ENCODE assay signal across 7 mouse cellular contexts in genomic region chr12:111377376-111377973, GRCm38 (mm10). TPM values are rescaled to one million over a fixed set of nuclear protein-coding genes. Genes with fewer than 3 reads are reported as not detected.
DNase-seq lines count a peak whose midpoint lies in the region; ATAC-seq and TF ChIP-seq lines count a peak whose summit lies in the region.

Gene Cdc42bpb, minus strand, starts transcription at chr12:111377718.

- TF ChIP-seq POLR2A in kidney, adult 2 months (IDR thresholded peaks at IDR 0.05; ENCODE audit: low read depth, low read length) = peak; percentile 77

- peak within 1 kb of the TSS; percentile 75 for H3K4me2 ChIP-seq in limb, embryonic 11.5 days (ENCODE audit: low read depth, severe bottlenecking)
- peak within 1 kb of the TSS; percentile 95 for H3K4me2 ChIP-seq in midbrain, embryonic 13.5 days (replicated peaks)

- peak within 1 kb of the TSS; percentile 95 for H3K27ac ChIP-seq in embryonic facial prominence, embryonic 10.5 days (replicated peaks)
- peak within 1 kb of the TSS; percentile 97 for H3K27ac ChIP-seq in kidney, adult 2 months (ENCODE audit: insufficient read depth, low read depth, low read length)
- peak within 1 kb of the TSS; percentile 76 for H3K27ac ChIP-seq in limb, embryonic 11.5 days (replicated peaks; ENCODE audit: low read depth, low read length)
- H3K27ac ChIP-seq in midbrain, embryonic 13.5 days = peak within 1 kb of the TSS; percentile 96

- 1% methylated on average over 94 of the region's 94 CpGs for WGBS in embryonic facial prominence, embryonic 10.5 days
- WGBS in kidney, adult 2 months = under 1% methylated on average over 92 of the region's 94 CpGs
- under 1% methylated on average over 76 of the region's 94 CpGs for WGBS in limb, embryonic 11.5 days
- WGBS in midbrain, embryonic 13.5 days = under 1% methylated on average over 93 of the region's 94 CpGs

- no peaks in the 10 kb centered on the region for H3K9me3 ChIP-seq in embryonic facial prominence, embryonic 10.5 days
- no peaks in the 10 kb centered on the region for H3K9me3 ChIP-seq in limb, embryonic 11.5 days (ENCODE audit: control insufficient read depth, low read length)
- no peaks in the 10 kb centered on the region for H3K9me3 ChIP-seq in midbrain, embryonic 13.5 days

- peak within 1 kb of the TSS; percentile 90 for H3K9ac ChIP-seq in limb, embryonic 11.5 days (ENCODE audit: low read length)
- H3K9ac ChIP-seq in midbrain, embryonic 13.5 days (replicated peaks) = peak within 1 kb of the TSS; percentile 97

- H3K4me1 ChIP-seq in embryonic facial prominence, embryonic 10.5 days = peaks cover 37% of the 10 kb centered on the region
- H3K4me1 ChIP-seq in kidney, adult 2 months (ENCODE audit: control insufficient read depth, insufficient read depth, low read length) = peaks cover 32% of the 10 kb centered on the region
- H3K4me1 ChIP-seq in limb, embryonic 11.5 days (ENCODE audit: control insufficient read depth, insufficient read depth, low read length) = peaks cover 7% of the 10 kb centered on the region
- H3K4me1 ChIP-seq in midbrain, embryonic 13.5 days (replicated peaks) = peaks cover 34% of the 10 kb centered on the region

- no peaks in the 10 kb centered on the region for H3K27me3 ChIP-seq in embryonic facial prominence, embryonic 10.5 days (replicated peaks; ENCODE audit: low read depth, poor library complexity, severe bottlenecking)
- no peaks in the 10 kb centered on the region for H3K27me3 ChIP-seq in kidney, adult 2 months (replicated peaks; ENCODE audit: control insufficient read depth, insufficient read depth, low read length)
- H3K27me3 ChIP-seq in limb, embryonic 11.5 days (ENCODE audit: control insufficient read depth, insufficient read depth, low read length) = no peaks in the 10 kb centered on the region
- H3K27me3 ChIP-seq in midbrain, embryonic 13.5 days = no peaks in the 10 kb centered on the region

- peak; percentile 96 to 97 for DNase-seq in adrenal gland, postnatal 36 days
- DNase-seq in embryonic facial prominence, embryonic 10.5 days (ENCODE audit: low spot score) = peak; percentile 96
- DNase-seq in heart, adult 18-20 months = peak; percentile 96 to 98
- peak; percentile 98 for DNase-seq in kidney, adult 2 months
- DNase-seq in limb, embryonic 11.5 days (ENCODE audit: low spot score) = peak; percentile 92
- DNase-seq in spleen, adult 18-20 months = peak; percentile 73 to 78

- no peak for TF ChIP-seq CTCF in kidney, adult 2 months (conservative IDR thresholded peaks at IDR 0.05; ENCODE audit: insufficient read depth, insufficient read length, low read depth, low read length)

- peak within 1 kb of the TSS; percentile 98 for H3K4me3 ChIP-seq in embryonic facial prominence, embryonic 10.5 days
- H3K4me3 ChIP-seq in kidney, adult 2 months (ENCODE audit: insufficient read depth, low read depth, low read length) = peak within 1 kb of the TSS; percentile 99
- peak within 1 kb of the TSS; percentile 82 for H3K4me3 ChIP-seq in limb, embryonic 11.5 days (ENCODE audit: low read depth, low read length)
- H3K4me3 ChIP-seq in midbrain, embryonic 13.5 days (replicated peaks) = peak within 1 kb of the TSS; percentile 96

- no peaks in the 10 kb centered on the region for H3K36me3 ChIP-seq in embryonic facial prominence, embryonic 10.5 days (replicated peaks)
- no peaks in the 10 kb centered on the region for H3K36me3 ChIP-seq in kidney, adult 2 months (ENCODE audit: control insufficient read depth, insufficient read depth, low read length)
- H3K36me3 ChIP-seq in limb, embryonic 11.5 days (ENCODE audit: control insufficient read depth, insufficient read depth, low read length) = no peaks in the 10 kb centered on the region
- no peaks in the 10 kb centered on the region for H3K36me3 ChIP-seq in midbrain, embryonic 13.5 days

- ATAC-seq in limb, embryonic 11.5 days (ENCODE audit: insufficient number of reproducible peaks, low FRiP score, low TSS enrichment, low read depth) = peak; percentile 93
- peak; percentile 96 for ATAC-seq in midbrain, embryonic 13.5 days

RNA-seq across cellular contexts. Expression of gene Cdc42bpb, which starts in this region (rescaled TPM):
- 100 to 1,000 TPM; 112 to 153 TPM for total RNA-seq in adrenal gland, postnatal 36 days (2021)
- 32.6 and 32.7 TPM in 2 replicates for polyA plus RNA-seq in embryonic facial prominence, embryonic 10.5 days (2016; fragmentation: Nextera tagmentation; extraction: Ambion mirVana)
- 10 to 100 TPM; 52.7 to 57.6 TPM for total RNA-seq in heart, adult 18-20 months (2021)
- 164 and 208 TPM in 2 replicates for polyA plus RNA-seq in kidney, adult 2 months (2012; rRNA removed)
- polyA plus RNA-seq in limb, embryonic 11.5 days (2014; fragmentation: Nextera tagmentation; extraction: Ambion mirVana) = 30.4 and 30.9 TPM in 2 replicates
- 37.7 and 39.8 TPM in 2 replicates for polyA plus RNA-seq in midbrain, embryonic 13.5 days (2015; fragmentation: Nextera tagmentation; extraction: Ambion mirVana)

Comparison
In these comparisons a context has a peak if more than half of its experiments do, and no peak if none do; other contexts are left out.
1. Peak in every context shown above with its lines: DNase-seq, ATAC-seq, H3K4me3 ChIP-seq and H3K27ac ChIP-seq.